Mouse (Mus musculus) lung, embryonic 14.5 days (tissue): ENCODE results near the gene Fcgr2b. TPM values are rescaled to one million over a fixed set of nuclear protein-coding genes. Genes with fewer than 3 reads are reported as not detected.
A peak's percentile ranks its signal among the peaks of the same experiment; 100 is the strongest.
"Not testable (repeated sequence)": the region's sequence is repeated elsewhere in the genome, so short reads cannot be mapped to it uniquely, and the experiment has no call there.

ENCODE experiments used
- ATAC-seq: fragments of 200-750 bp; cut with Nextera tagmentation; 2 replicates; pipeline ENCODE4 v1.8.0; 2017; ENCODE audit warnings: mild to moderate bottlenecking, moderate TSS enrichment, moderate library complexity; ENCODE audit not compliant: insufficient read depth
- DNase-seq: peaks from one replicate; pipeline ENCODE4 v3.0.0-alpha.2; 2015
- H3K27ac ChIP-seq: fragments of 300-500 bp; sonication (generic); 2 replicates; pipeline ENCODE4 v1.5.1; 2014; ENCODE audit warnings: low read depth, mild to moderate bottlenecking, moderate library complexity
- H3K27me3 ChIP-seq: fragments of 300-500 bp; sonication (generic); 2 replicates; pipeline ENCODE4 v1.6.1; 2014; ENCODE audit warnings: low read length, control low read depth; ENCODE audit not compliant: insufficient read depth
- H3K36me3 ChIP-seq: fragments of 300-500 bp; sonication (generic); 2 replicates; pipeline ENCODE4 v1.6.1; 2014; ENCODE audit warnings: control low read depth; ENCODE audit not compliant: insufficient read depth
- H3K4me1 ChIP-seq: fragments of 300-500 bp; sonication (generic); 2 replicates; pipeline ENCODE4 v1.6.1; 2014; ENCODE audit warnings: antibody characterized with exemption, control low read depth; ENCODE audit not compliant: insufficient read depth
- H3K4me2 ChIP-seq: fragments of 300-500 bp; sonication (generic); 2 replicates; pipeline ENCODE4 v1.6.1; 2014; ENCODE audit warnings: mild to moderate bottlenecking
- H3K4me3 ChIP-seq: fragments of 300-500 bp; sonication (generic); 2 replicates; pipeline ENCODE4 v1.5.1; 2014; ENCODE audit warnings: low read depth, low read length
- H3K9ac ChIP-seq: fragments of 300-500 bp; sonication (generic); 2 replicates; pipeline ENCODE4 v1.6.1; 2014
- H3K9me3 ChIP-seq: fragments of 300-500 bp; sonication (generic); 2 replicates; pipeline ENCODE4 v1.6.1; 2016; ENCODE audit warnings: low read depth, low read length, control low read depth
- CTCF ChIP-seq: IDR thresholded peaks from 2 replicates; pipeline ENCODE4 v1.5.1; 2016; ENCODE audit warnings: antibody characterized with exemption, low read depth
- WGBS: fragments of 180-500 bp; shearing (Covaris S2); extraction: QIAGEN DNeasy Blood & Tissue Kit; methylation state at CpG from one replicate; pipeline ENCODE4 v1.1.7; 2014; 5-methylcytosine and 5-hydroxymethylcytosine counted together
- polyA plus RNA-seq: library from polyadenylated mRNA; unstranded; fragments of >200 nt; fragmentation: Nextera tagmentation; extraction: Ambion mirVana; gene quantifications from 2 replicates; pipeline ENCODE4 v1.2.1, GENCODE M21; 2014

The Fcgr2b gene
- polyA plus RNA-seq, 1 experiment from 2014 or later, result 2.3 TPM

DNA sequence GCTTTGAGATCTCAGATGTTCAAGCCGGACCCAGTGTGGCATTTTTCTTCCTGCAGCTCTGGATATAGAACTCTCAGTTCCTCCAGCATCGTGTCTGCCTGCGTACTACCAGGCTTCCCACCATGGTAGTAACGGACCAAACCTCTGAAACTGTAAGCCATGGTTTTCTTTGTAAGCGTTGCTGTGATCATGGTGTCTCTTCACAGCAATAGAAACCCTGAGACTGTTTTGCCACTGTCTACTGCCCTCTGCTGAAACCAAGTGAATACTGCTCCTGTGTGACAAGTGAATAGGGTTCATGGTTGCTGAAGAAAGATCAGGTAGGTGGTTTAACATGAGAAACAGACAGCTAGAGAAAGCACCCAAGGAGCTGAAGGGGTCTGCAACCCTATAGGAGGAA lies 16.2 kb upstream of the Fcgr2b start:
- no peaks in the 10 kb centered on the region for H3K27me3 ChIP-seq
- no peak overlapping the region for H3K4me3 ChIP-seq
- DNase-seq (peak; percentile 60), ATAC-seq (no peak)
- no peak overlapping the region for H3K4me2 ChIP-seq
- no peaks in the 10 kb centered on the region for H3K36me3 ChIP-seq
- no peaks in the 10 kb centered on the region for H3K4me1 ChIP-seq
- 55% methylated on average over 5 of the region's 5 CpGs for WGBS
- no peaks in the 10 kb centered on the region for H3K9me3 ChIP-seq
- H3K9ac ChIP-seq, result no peak overlapping the region
- H3K27ac ChIP-seq, result no peak overlapping the region
- TF ChIP-seq CTCF, result peak; percentile 69

- Histone ChIP-seq H3K9me3 (no peaks in the 10 kb centered on the region), H3K9ac (no peak overlapping the region), H3K4me2 (no peak overlapping the region), H3K27me3 (no peaks in the 10 kb centered on the region), H3K4me3 (no peak overlapping the region), H3K4me1 (no peaks in the 10 kb centered on the region), H3K27ac (no peak overlapping the region), H3K36me3 (no peaks in the 10 kb centered on the region)
- ATAC-seq (no peak), DNase-seq (no peak)
- WGBS, result 69% methylated on average over 9 of the region's 9 CpGs
- no peak for TF ChIP-seq CTCF
These were observed 13.3 kb upstream of the Fcgr2b start for GRCm38 (mm10) chr1:170989656-170990055.

DNA sequence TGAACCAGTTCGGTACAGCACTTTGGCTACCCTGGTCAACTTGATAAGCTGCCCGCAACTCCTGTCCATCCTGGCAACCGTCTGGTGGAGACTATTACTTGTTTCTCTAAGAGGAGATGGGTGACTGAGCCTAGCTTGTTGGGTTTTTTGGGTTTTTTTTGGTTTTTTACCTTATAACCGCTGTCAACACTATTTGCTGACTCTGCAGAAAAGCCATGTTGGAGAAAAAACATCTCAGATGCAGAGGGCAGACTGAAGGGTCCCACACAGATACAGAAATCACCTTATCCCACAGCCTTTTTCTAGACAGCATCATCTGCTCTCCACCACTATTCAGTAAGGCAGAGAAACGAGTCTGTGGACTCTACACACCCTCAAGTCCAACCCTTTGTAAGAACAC lies 9.5 kb upstream of the Fcgr2b start:
- 81% methylated on average over 5 of the region's 5 CpGs for WGBS
- Histone ChIP-seq H3K36me3 (no peaks in the 10 kb centered on the region), H3K9ac (no peak overlapping the region), H3K4me1 (no peaks in the 10 kb centered on the region), H3K4me3 (no peak overlapping the region), H3K27ac (no peak overlapping the region), H3K9me3 (no peaks in the 10 kb centered on the region), H3K4me2 (no peak overlapping the region), H3K27me3 (no peaks in the 10 kb centered on the region)
- TF ChIP-seq CTCF, result no peak
- no peak for DNase-seq
- ATAC-seq, result no peak

- TF ChIP-seq CTCF, result no peak
- H3K9ac ChIP-seq, result no peak overlapping the region
- no peak overlapping the region for H3K27ac ChIP-seq
- 73% methylated on average over 3 of the region's 3 CpGs for WGBS
- no peak overlapping the region for H3K4me2 ChIP-seq
- no peaks in the 10 kb centered on the region for H3K9me3 ChIP-seq
- H3K4me1 ChIP-seq, result no peaks in the 10 kb centered on the region
- H3K36me3 ChIP-seq, result no peaks in the 10 kb centered on the region
- no peak for DNase-seq
- no peaks in the 10 kb centered on the region for H3K27me3 ChIP-seq
- ATAC-seq, result no peak
- H3K4me3 ChIP-seq, result no peak overlapping the region
These were observed 8.7 kb upstream of the Fcgr2b start for GRCm38 (mm10) chr1:170985092-170985491.

- no peak overlapping the region for H3K9ac ChIP-seq
- WGBS, result 70% methylated on average over 4 of the region's 4 CpGs
- no peaks in the 10 kb centered on the region for H3K36me3 ChIP-seq
- no peak for DNase-seq
- H3K4me1 ChIP-seq, result no peaks in the 10 kb centered on the region
- no peaks in the 10 kb centered on the region for H3K27me3 ChIP-seq
- H3K27ac ChIP-seq, result no peak overlapping the region
- H3K4me2 ChIP-seq, result no peak overlapping the region
- no peak for TF ChIP-seq CTCF
- no peaks in the 10 kb centered on the region for H3K9me3 ChIP-seq
- no peak overlapping the region for H3K4me3 ChIP-seq
- no peak for ATAC-seq
These were observed 6.7 kb upstream of the Fcgr2b start for GRCm38 (mm10) chr1:170983066-170983465.

- Histone ChIP-seq H3K27me3 (no peaks in the 10 kb centered on the region), H3K4me2 (no peak overlapping the region), H3K36me3 (no peaks in the 10 kb centered on the region), H3K9me3 (no peaks in the 10 kb centered on the region), H3K4me1 (no peaks in the 10 kb centered on the region), H3K9ac (no peak overlapping the region), H3K27ac (no peak overlapping the region), H3K4me3 (no peak overlapping the region)
- ATAC-seq (no peak), DNase-seq (no peak)
- 60% methylated on average over 2 of the region's 2 CpGs for WGBS
- no peak for TF ChIP-seq CTCF
These were observed 6.0 kb upstream of the Fcgr2b start for GRCm38 (mm10) chr1:170982301-170982700.

DNA sequence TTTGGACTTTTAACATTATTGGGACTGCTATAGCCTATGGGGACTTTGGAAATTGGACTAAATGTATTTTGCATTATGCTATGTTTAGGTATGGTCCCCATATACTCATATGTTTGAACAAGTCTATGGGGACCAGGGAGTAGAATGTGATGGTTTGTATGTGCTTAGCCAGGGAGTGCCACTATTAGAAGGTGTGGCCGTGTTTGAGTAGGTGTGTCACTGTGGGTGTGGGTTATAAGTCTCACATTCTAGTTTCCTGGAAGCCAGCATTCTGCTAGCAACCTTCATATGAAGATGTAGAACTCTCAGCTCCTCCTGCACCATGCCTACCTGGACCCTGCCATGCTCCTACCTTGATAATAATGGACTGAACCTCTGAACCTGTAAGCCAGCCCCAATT lies 5.3 kb upstream of the Fcgr2b start:
- H3K36me3 ChIP-seq, H3K4me2 ChIP-seq, H3K4me1 ChIP-seq, H3K27me3 ChIP-seq, H3K27ac ChIP-seq, H3K4me3 ChIP-seq, H3K9ac ChIP-seq, DNase-seq, ATAC-seq, H3K9me3 ChIP-seq: not testable (repeated sequence)
- 81% methylated on average over 1 of the region's 1 CpGs for WGBS

- Histone ChIP-seq H3K4me3 (no peak overlapping the region), H3K4me2 (no peak overlapping the region), H3K27me3 (no peaks in the 10 kb centered on the region), H3K9ac (no peak overlapping the region), H3K36me3 (no peaks in the 10 kb centered on the region), H3K9me3 (no peaks in the 10 kb centered on the region), H3K27ac (no peak overlapping the region), H3K4me1 (no peaks in the 10 kb centered on the region)
- DNase-seq (no peak), ATAC-seq (no peak)
- TF ChIP-seq CTCF, result no peak
- WGBS, result 76% methylated on average over 4 of the region's 4 CpGs
These were observed 2.3 kb upstream of the Fcgr2b start for GRCm38 (mm10) chr1:170978601-170979000.
